Mouse (Mus musculus) erythroblast, embryonic 14.5 days (primary cell): ENCODE results near the gene Car2. TPM values are rescaled to one million over a fixed set of nuclear protein-coding genes. Genes with fewer than 3 reads are reported as not detected.

Experiments
- H3K27me3 ChIP-seq: 2 replicates; pipeline ENCODE4 v1.6.1; 2012; ENCODE audit warnings: inconsistent platforms; ENCODE audit not compliant: control insufficient read depth
- H3K36me3 ChIP-seq: 2 replicates; pipeline ENCODE4 v1.6.1; 2012; ENCODE audit warnings: mild to moderate bottlenecking, inconsistent platforms; ENCODE audit not compliant: control insufficient read depth
- H3K4me1 ChIP-seq: 2 replicates; pipeline ENCODE4 v1.6.1; 2012; ENCODE audit warnings: inconsistent platforms; ENCODE audit not compliant: control insufficient read depth
- H3K4me3 ChIP-seq: replicated peaks from 2 replicates; pipeline ENCODE3; 2012; ENCODE audit warnings: moderate library complexity, mild to moderate bottlenecking, inconsistent platforms
- H3K9me3 ChIP-seq: 2 replicates; pipeline ENCODE4 v1.6.1; 2012; ENCODE audit warnings: low read length, inconsistent platforms, mixed read lengths; ENCODE audit not compliant: control insufficient read depth
- GATA1 ChIP-seq: IDR thresholded peaks from 2 replicates; pipeline ENCODE4 v1.6.1; 2012; ENCODE audit warnings: low read length, inconsistent platforms, mixed read lengths
- TAL1 ChIP-seq: IDR thresholded peaks from 3 replicates; pipeline ENCODE4 v1.6.1; 2012; ENCODE audit warnings: low read length, inconsistent platforms, mixed read lengths
- polyA plus RNA-seq: library from polyadenylated mRNA; stranded (reverse); fragments of >175 nt; gene quantifications from 2 replicates; pipeline ENCODE4 v1.2.3, GENCODE M21; 2012

Car2 gene
- polyA plus RNA-seq, 1 experiment: 122 TPM

DNA sequence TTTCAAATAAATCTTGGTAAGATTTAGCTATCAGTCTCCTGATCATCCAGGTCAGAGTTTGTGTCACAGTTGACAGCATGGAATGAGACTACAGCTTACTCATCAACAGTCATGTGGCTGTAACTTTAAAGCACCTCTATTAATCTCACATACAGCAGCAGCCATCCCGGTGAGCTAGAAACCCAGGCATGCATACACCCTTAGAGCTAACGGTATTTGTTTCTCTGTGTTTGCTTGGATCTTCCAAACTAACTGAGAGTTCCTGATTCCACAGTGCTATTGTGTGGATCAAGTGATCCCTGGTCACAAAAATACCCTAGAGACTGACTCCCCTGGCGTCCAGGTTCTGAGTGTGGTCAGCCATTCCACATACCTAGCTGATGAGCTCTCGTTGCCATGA is 24.3 kb upstream of the Car2 start:
- Histone ChIP-seq H3K4me3 (no peak overlapping the region), H3K36me3 (no peaks in the 10 kb centered on the region), H3K9me3 (no peaks in the 10 kb centered on the region), H3K4me1 (no peaks in the 10 kb centered on the region), H3K27me3 (peaks cover 36% of the 10 kb centered on the region)
- no peak for TF ChIP-seq TAL1
- no peak for TF ChIP-seq GATA1

DNA sequence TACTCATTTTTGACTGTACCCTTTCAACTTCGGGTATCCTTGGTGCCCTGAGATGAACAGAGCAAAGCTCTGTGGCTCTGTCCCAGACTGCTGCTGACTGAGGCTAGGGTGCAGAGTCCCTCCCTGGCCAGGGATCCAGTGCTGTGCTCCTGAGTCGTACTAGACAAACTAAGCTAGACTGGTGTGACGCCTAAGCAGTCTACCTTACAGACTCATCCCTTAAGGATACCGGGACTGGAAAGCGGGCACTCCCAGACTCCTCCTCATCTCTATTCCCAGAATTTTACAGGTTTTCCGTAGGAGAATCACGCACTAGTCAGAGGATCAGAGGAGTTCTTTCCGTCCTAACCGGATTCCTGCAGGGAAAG is 23.4 kb upstream of the Car2 start:
- Histone ChIP-seq H3K4me1 (no peaks in the 10 kb centered on the region), H3K36me3 (no peaks in the 10 kb centered on the region), H3K27me3 (peaks cover 36% of the 10 kb centered on the region), H3K9me3 (no peaks in the 10 kb centered on the region), H3K4me3 (peak overlapping the region; percentile 34)
- TF ChIP-seq TAL1: no peak
- no peak for TF ChIP-seq GATA1

DNA sequence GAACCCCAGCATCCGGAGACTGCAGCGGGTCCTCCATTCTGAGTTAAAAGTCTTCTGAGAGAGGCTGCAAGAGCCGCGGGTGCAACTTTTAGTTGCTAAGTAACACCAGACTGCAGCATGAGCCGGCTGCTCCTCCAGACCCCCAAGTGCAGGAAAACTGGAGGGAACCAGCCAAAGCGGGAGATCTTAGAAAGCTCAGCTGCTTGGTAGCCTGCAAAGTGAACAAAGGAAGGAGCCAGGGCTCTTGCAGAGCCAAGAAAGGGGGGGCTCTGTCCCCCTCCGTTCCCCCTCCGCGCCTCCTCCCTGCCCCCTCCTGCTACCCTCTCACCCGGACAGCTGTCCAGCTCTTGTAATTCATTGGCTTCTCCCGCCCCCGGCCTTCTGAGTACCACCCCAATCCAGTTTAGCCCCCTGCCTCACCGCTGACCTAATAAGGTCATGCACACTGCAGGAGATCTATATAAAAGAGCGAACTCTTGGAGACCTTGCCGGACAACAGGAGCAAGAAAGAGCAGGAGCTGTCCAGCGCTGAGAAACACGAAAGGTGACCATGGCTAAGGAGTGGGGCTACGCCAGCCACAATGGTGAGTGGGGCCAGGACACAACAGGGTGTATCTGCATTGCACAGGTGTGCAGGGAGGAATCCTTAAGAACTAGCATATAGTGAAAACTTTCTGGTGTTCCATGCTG is 22.9 kb upstream of the Car2 start, which contains the start of gene Car3:
TSS of gene Car3 (plus strand) at position 491 of the 690 bp plus-strand sequence.
- TF ChIP-seq TAL1 (no peak), GATA1 (no peak)
- H3K36me3 ChIP-seq: no peaks in the 10 kb centered on the region
- peak within 1 kb of the TSS; percentile 34 for H3K4me3 ChIP-seq
- H3K9me3 ChIP-seq: no peaks in the 10 kb centered on the region
- H3K4me1 ChIP-seq: no peaks in the 10 kb centered on the region
- peaks cover 36% of the 10 kb centered on the region for H3K27me3 ChIP-seq

DNA sequence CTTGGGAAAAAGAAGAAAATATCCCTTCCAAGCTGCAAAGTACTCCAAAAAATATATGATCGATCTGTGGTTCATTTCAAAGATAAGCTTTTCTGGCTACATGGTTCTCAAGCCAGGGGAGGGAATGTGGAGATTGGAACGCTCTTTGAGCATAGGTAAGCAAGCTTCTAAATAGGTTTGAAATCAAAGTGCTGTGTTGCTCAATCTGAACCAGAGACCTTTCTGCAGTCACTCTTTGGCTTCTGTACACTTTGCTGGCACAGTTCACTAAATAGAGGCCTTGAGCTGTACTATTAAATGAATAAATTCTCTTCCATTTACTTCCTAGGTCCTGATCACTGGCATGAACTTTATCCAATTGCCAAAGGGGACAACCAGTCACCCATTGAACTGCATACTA is 22.2 kb upstream of the Car2 start:
- no peaks in the 10 kb centered on the region for H3K9me3 ChIP-seq
- TF ChIP-seq GATA1: no peak
- no peak for TF ChIP-seq TAL1
- peak overlapping the region; percentile 34 for H3K4me3 ChIP-seq
- H3K27me3 ChIP-seq: peaks cover 36% of the 10 kb centered on the region
- no peaks in the 10 kb centered on the region for H3K4me1 ChIP-seq
- no peaks in the 10 kb centered on the region for H3K36me3 ChIP-seq

DNA sequence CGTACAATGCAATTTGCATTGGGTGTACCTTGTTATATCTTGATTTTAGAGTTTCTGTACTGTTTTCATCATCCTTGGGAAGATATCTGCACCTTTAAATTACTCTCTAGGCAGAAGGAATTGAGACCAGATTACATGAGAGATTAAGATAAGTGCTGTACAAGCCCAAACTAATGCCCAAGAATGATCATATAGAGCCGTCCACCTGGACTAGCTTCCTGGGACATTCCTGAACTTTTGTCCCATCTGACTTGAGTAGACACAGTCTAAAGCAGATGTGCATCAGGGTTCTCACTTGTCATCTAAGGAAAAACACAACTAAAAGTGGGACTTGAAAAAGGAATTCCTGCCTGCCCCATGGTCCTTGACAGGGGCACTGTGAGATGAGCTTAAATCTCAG is 20.1 kb upstream of the Car2 start:
- Histone ChIP-seq H3K4me3 (no peak overlapping the region), H3K4me1 (peaks cover 13% of the 10 kb centered on the region), H3K9me3 (no peaks in the 10 kb centered on the region), H3K27me3 (peaks cover 33% of the 10 kb centered on the region), H3K36me3 (no peaks in the 10 kb centered on the region; the same call in 1 of the 2 replicates)
- no peak for TF ChIP-seq TAL1
- TF ChIP-seq GATA1: no peak

DNA sequence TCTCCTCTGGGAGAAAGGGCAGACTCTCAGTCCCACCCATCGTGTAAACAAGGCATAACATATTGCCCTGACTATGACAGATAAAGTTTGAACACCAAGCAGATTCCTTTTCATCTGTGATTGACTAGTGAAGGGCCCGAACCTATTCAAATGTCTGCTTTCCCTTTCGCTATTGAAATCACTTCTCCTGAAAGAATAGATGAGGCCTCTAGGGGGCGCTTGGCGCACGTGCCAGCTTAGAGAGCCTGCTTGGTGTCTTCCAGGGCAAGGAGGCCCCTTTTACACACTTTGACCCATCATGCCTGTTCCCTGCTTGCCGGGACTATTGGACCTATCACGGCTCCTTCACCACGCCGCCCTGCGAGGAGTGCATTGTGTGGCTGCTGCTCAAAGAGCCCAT is 16.3 kb upstream of the Car2 start:
- H3K4me1 ChIP-seq: peaks cover 29% of the 10 kb centered on the region
- no peaks in the 10 kb centered on the region for H3K9me3 ChIP-seq
- H3K27me3 ChIP-seq: no peaks in the 10 kb centered on the region
- H3K36me3 ChIP-seq: no peaks in the 10 kb centered on the region; the same call in 1 of the 2 replicates
- H3K4me3 ChIP-seq: peak overlapping the region; percentile 56
- no peak for TF ChIP-seq TAL1
- no peak for TF ChIP-seq GATA1

DNA sequence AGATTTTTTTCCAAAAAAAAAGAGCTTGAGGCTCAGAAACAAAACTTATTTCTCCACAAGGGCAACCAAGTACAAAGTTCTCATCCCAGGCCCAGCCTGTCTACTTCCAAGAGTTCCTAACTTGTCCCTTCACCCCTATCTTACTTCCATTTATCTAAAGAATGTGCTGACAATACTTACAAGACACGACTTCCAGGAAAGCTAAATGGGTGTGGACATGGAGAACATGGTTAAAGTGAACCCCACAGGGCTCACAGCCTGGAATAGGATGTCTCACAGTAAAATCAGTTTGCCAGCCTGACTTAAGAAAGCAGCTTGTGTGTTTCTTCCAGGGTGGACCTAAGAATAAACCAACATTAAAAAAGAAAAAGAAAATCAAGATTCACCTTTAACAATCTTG is 15.5 kb upstream of the Car2 start:
- H3K36me3 ChIP-seq: no peaks in the 10 kb centered on the region; the same call in none of the 2 replicates
- H3K4me3 ChIP-seq: no peak overlapping the region
- no peaks in the 10 kb centered on the region for H3K9me3 ChIP-seq
- peaks cover 35% of the 10 kb centered on the region for H3K4me1 ChIP-seq
- TF ChIP-seq GATA1 (no peak), TAL1 (no peak)
- H3K27me3 ChIP-seq: no peaks in the 10 kb centered on the region

DNA sequence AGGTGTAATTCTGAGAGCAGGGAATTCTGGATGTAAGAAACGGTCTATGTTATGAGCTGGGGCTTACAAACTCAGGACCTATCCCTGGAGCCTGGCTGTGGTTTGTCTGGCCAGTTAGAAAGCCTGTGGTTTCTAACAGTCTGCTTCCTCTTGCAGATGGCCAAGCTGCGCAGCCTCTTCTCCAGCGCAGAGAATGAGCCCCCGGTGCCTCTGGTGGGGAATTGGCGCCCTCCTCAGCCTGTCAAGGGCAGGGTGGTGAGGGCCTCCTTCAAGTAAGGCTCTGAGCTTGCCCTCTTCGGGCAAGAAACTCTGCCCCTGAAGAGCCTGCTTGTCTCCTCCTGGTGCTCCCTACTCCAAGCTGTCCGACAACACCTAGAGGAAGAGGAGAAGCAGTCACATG is 14.7 kb upstream of the Car2 start:
- Histone ChIP-seq H3K9me3 (no peaks in the 10 kb centered on the region), H3K4me1 (peaks cover 43% of the 10 kb centered on the region), H3K27me3 (no peaks in the 10 kb centered on the region), H3K4me3 (no peak overlapping the region), H3K36me3 (peaks cover 1% of the 10 kb centered on the region)
- no peak for TF ChIP-seq TAL1
- TF ChIP-seq GATA1: no peak

DNA sequence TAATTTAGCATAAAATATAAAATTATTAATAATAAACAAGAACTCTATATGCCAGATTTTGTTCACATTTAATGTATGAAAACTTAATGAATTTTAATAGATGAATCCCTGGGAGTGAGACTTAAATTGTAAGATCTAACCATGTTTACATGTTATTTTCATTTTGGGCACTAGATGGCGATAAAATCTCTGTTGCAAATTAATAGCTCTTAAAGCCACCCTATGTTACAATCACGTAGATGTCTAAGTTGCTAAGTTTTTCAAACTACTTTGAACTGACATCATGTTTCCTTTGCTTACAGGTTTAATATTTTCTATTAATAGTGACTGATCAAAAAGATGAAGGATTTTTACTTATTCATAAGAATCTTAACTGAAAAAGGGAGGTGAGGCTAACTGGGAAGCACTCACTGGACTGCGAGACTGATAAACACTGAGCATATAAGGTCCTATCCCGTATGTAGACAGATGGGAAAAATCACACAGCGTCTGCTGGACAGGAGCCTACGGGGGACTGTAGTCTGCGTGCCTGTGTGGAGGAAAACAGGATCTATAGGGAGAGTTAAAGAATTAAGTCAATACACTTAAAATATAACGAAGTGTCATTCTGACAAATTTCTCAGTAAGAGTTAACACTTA is 11.6 kb upstream of the Car2 start:
- Histone ChIP-seq H3K4me1 (peaks cover 71% of the 10 kb centered on the region), H3K4me3 (peak overlapping the region; percentile 14), H3K36me3 (peaks cover 6% of the 10 kb centered on the region), H3K9me3 (no peaks in the 10 kb centered on the region), H3K27me3 (no peaks in the 10 kb centered on the region)
- TF ChIP-seq TAL1 (no peak), GATA1 (no peak)
